Mouse (Mus musculus) v-Abl transformed pro-B cells (cell line): ENCODE data around the gene Inha.

ENCODE experiments used
- in situ Hi-C, 2 experiments: fragments of 400-800 bp; cut with MboI; formaldehyde crosslinking; loops; one replicate each; pipeline ENCODE4 v1.15.1; 2025; ENCODE audit not compliant: unreplicated experiment in 2 of 2

The Inha gene

GRCm38 (mm10) chr1:75516703-75517380 lies 10.0 kb downstream of the Inha start:
- in situ Hi-C loops: loop anchor here in 1 of 2 experiments (5.0 kb wide), 1 partner anchor 35 kb away; no protein-coding TSS in a partner anchor

- in situ Hi-C loops: loop anchor here in 1 of 2 experiments (5.0 kb wide), 1 partner anchor 36 kb away; no protein-coding TSS in a partner anchor
Measured at GRCm38 (mm10) chr1:75517984-75518383, 11.1 kb downstream of the Inha start.

GRCm38 (mm10) chr1:75518427-75518826 lies 11.6 kb downstream of the Inha start:
- in situ Hi-C loops: loop anchor here in 1 of 2 experiments (5.0 kb wide), 1 partner anchor 36 kb away; no protein-coding TSS in a partner anchor

GRCm38 (mm10) chr1:75519576-75519975 lies 12.7 kb downstream of the Inha start:
- in situ Hi-C loops: loop anchor here in 1 of 2 experiments (5.0 kb wide), 1 partner anchor 37 kb away; no protein-coding TSS in a partner anchor

GRCm38 (mm10) chr1:75521321-75522031 lies 14.6 kb downstream of the Inha start, which contains the start of gene Stk11ip:
Gene Stk11ip (plus strand): TSS chr1:75521529.
- in situ Hi-C loops: loop anchor here (5.0 to 10.0 kb wide), 3 partner anchors 41 to 927 kb away; partner anchors contain the start of genes Chpf (in 1 of the 2) and Tmem198 (in 1 of the 2)

- in situ Hi-C loops: loop anchor here (5.0 to 10.0 kb wide), 3 partner anchors 38 to 930 kb away; partner anchors contain the start of genes Chpf (in 1 of the 2) and Tmem198 (in 1 of the 2)
Measured at GRCm38 (mm10) chr1:75524679-75525078, 17.8 kb downstream of the Inha start.

GRCm38 (mm10) chr1:75530546-75530945 lies 23.7 kb downstream of the Inha start:
- in situ Hi-C loops: no loop called here

GRCm38 (mm10) chr1:75532280-75533172 lies 25.6 kb downstream of the Inha start:
- in situ Hi-C loops: no loop called here

- in situ Hi-C loops: no loop called here
Measured at GRCm38 (mm10) chr1:75533325-75534252, 26.7 kb downstream of the Inha start.

- in situ Hi-C loops: no loop called here
Measured at GRCm38 (mm10) chr1:75537587-75537986, 30.7 kb downstream of the Inha start.

GRCm38 (mm10) chr1:75538597-75539190 lies 31.8 kb downstream of the Inha start:
- in situ Hi-C loops: no loop called here

GRCm38 (mm10) chr1:75541496-75541895 lies 34.6 kb downstream of the Inha start:
- in situ Hi-C loops: no loop called here

GRCm38 (mm10) chr1:75544351-75544750 lies 37.5 kb downstream of the Inha start:
- in situ Hi-C loops: no loop called here

- in situ Hi-C loops: no loop called here
Measured at GRCm38 (mm10) chr1:75545965-75546956, 39.4 kb downstream of the Inha start, which contains the start of gene Slc4a3. Gene Slc4a3 (plus strand): TSS chr1:75546266.

GRCm38 (mm10) chr1:75547351-75547750 lies 40.5 kb downstream of the Inha start:
- in situ Hi-C loops: no loop called here

- in situ Hi-C loops: no loop called here
Measured at GRCm38 (mm10) chr1:75548083-75548482, 41.2 kb downstream of the Inha start.

GRCm38 (mm10) chr1:75548871-75549270 lies 42.0 kb downstream of the Inha start:
- in situ Hi-C loops: no loop called here
